Mouse (Mus musculus) olfactory bulb, adult 2 months (tissue): ENCODE results near the gene Slc44a3.

Source experiments
- CTCF ChIP-seq: fragments of 200-500 bp; IDR thresholded peaks from 2 replicates; pipeline ENCODE4 v1.5.1; 2012; ENCODE audit warnings: low read depth, mild to moderate bottlenecking, low read length, moderate library complexity; ENCODE audit not compliant: insufficient read depth
- POLR2A ChIP-seq: fragments of 200-500 bp; IDR thresholded peaks from 2 replicates; pipeline ENCODE4 v1.6.1; 2012; ENCODE audit warnings: mild to moderate bottlenecking, low read depth, low read length, moderate library complexity; ENCODE audit not compliant: insufficient read depth

- TF ChIP-seq POLR2A (no peak), CTCF (no peak)
These were observed 27.2 kb downstream of the Slc44a3 start for GRCm38 (mm10) chr3:121504927-121505487.
